Mouse (Mus musculus): Measurements from ENCODE around the gene Olfr995.

DNA sequence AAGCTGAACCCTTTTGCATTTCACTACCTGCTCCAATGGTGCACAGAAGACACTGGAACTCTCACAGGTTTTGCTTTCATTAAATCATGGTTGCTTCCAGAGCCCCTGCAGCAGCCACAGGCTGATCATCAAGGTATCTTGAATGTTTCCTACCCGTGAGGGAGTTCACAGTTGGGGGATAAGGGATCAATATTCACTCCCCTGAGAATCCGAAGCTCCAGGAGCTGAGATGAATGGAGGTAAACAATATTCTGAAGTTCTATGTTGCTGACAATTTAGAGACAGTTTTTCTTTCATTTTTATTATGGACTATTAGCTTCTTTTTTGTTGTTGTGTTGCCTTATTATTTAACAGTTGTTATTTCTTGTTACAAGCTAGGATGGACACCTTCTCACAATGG is 34.1 kb downstream of the Olfr995 start, which contains the start of gene Olfr992:
- TF ChIP-seq CTCF (IDR thresholded peaks at IDR 0.05; ENCODE audit: control insufficient read depth, insufficient read depth, low read length) (no peak), POLR2A (IDR thresholded peaks at IDR 0.05; ENCODE audit: borderline replicate concordance, control insufficient read depth, low read depth, low read length) (no peak)
